Mouse (Mus musculus) limb, embryonic 10.5 days (tissue): ENCODE measurements around the gene Mllt3. TPM values are rescaled to one million over a fixed set of nuclear protein-coding genes. Genes with fewer than 3 reads are reported as not detected.

Experiments used
- DNase-seq: peaks from one replicate; pipeline ENCODE4 v3.0.0-alpha.2; 2017; ENCODE audit warnings: low spot score
- H3K27ac ChIP-seq: fragments of 300-500 bp; sonication (generic); 2 replicates; pipeline ENCODE4 v1.5.1; 2016; ENCODE audit warnings: mild to moderate bottlenecking
- H3K27me3 ChIP-seq: fragments of 300-500 bp; sonication (generic); 2 replicates; pipeline ENCODE4 v1.6.1; 2016; ENCODE audit warnings: low read depth, mild to moderate bottlenecking; ENCODE audit not compliant: poor library complexity, severe bottlenecking
- H3K36me3 ChIP-seq: fragments of 300-500 bp; sonication (generic); 2 replicates; pipeline ENCODE4 v1.6.1; 2016; ENCODE audit warnings: mild to moderate bottlenecking, moderate library complexity
- H3K4me1 ChIP-seq: fragments of 300-500 bp; sonication (generic); 2 replicates; pipeline ENCODE4 v1.6.1; 2016
- H3K4me3 ChIP-seq: fragments of 300-500 bp; sonication (generic); 2 replicates; pipeline ENCODE4 v1.5.1; 2016; ENCODE audit warnings: mild to moderate bottlenecking, moderate library complexity
- H3K9me3 ChIP-seq: fragments of 300-500 bp; sonication (generic); replicated peaks from 2 replicates; pipeline ENCODE4 v1.6.1; 2016; ENCODE audit warnings: mild to moderate bottlenecking
- WGBS: fragments of 180-500 bp; shearing (Covaris S2); methylation state at CpG from one replicate; pipeline ENCODE4 v1.1.7; 2016; 5-methylcytosine and 5-hydroxymethylcytosine counted together
- polyA plus RNA-seq: library from polyadenylated mRNA; unstranded; fragments of >200 nt; fragmentation: Nextera tagmentation; extraction: Ambion mirVana; gene quantifications from 2 replicates; pipeline ENCODE4 v1.2.1, GENCODE M21; 2016

Gene Mllt3
- polyA plus RNA-seq, 1 experiment from 2014 or later, result 49.7 TPM

- 0 out of 2 replicates have a peak, but pooled peaks cover 3% of the 10 kb centered on the region for H3K36me3 ChIP-seq
- H3K27ac ChIP-seq, result no peak overlapping the region
- no peaks in the 10 kb centered on the region for H3K27me3 ChIP-seq
- no peak overlapping the region for H3K4me3 ChIP-seq
- 100% methylated on average over 1 of the region's 1 CpGs for WGBS
- H3K4me1 ChIP-seq, result no peaks in the 10 kb centered on the region
- no peaks in the 10 kb centered on the region for H3K9me3 ChIP-seq
- no peak for DNase-seq
Observed at GRCm38 (mm10) chr4:87881995-87882394, 151.2 kb downstream of the Mllt3 start.

GRCm38 (mm10) chr4:87881583-87881982 lies 151.6 kb downstream of the Mllt3 start:
- H3K4me3 ChIP-seq, result no peak overlapping the region
- 89% methylated on average over 2 of the region's 2 CpGs for WGBS
- no peak for DNase-seq
- H3K27me3 ChIP-seq, result no peaks in the 10 kb centered on the region
- H3K27ac ChIP-seq, result no peak overlapping the region
- H3K9me3 ChIP-seq, result no peaks in the 10 kb centered on the region
- H3K36me3 ChIP-seq, result 0 out of 2 replicates have a peak, but pooled peaks cover 3% of the 10 kb centered on the region
- H3K4me1 ChIP-seq, result no peaks in the 10 kb centered on the region

- H3K27me3 ChIP-seq, result no peaks in the 10 kb centered on the region
- no peaks in the 10 kb centered on the region for H3K4me1 ChIP-seq
- H3K27ac ChIP-seq, result no peak overlapping the region
- 0 out of 2 replicates have a peak, but pooled peaks cover 3% of the 10 kb centered on the region for H3K36me3 ChIP-seq
- H3K4me3 ChIP-seq, result no peak overlapping the region
- DNase-seq, result no peak
- 97% methylated on average over 2 of the region's 2 CpGs for WGBS
- no peaks in the 10 kb centered on the region for H3K9me3 ChIP-seq
Observed at GRCm38 (mm10) chr4:87880297-87880696, 152.9 kb downstream of the Mllt3 start.

GRCm38 (mm10) chr4:87878701-87879100 lies 154.5 kb downstream of the Mllt3 start:
- H3K9me3 ChIP-seq, result no peaks in the 10 kb centered on the region
- WGBS, result 89% methylated on average over 6 of the region's 6 CpGs
- H3K27me3 ChIP-seq, result no peaks in the 10 kb centered on the region
- H3K4me3 ChIP-seq, result no peak overlapping the region
- H3K36me3 ChIP-seq, result peaks cover 5% of the 10 kb centered on the region; the same call in 1 of the 2 replicates
- no peak overlapping the region for H3K27ac ChIP-seq
- no peak for DNase-seq
- no peaks in the 10 kb centered on the region for H3K4me1 ChIP-seq

- Histone ChIP-seq H3K27ac (no peak overlapping the region), H3K4me1 (peaks cover 20% of the 10 kb centered on the region), H3K4me3 (no peak overlapping the region), H3K27me3 (no peaks in the 10 kb centered on the region), H3K36me3 (peaks cover 22% of the 10 kb centered on the region), H3K9me3 (no peaks in the 10 kb centered on the region)
- 13% methylated on average over 2 of the region's 2 CpGs for WGBS
- no peak for DNase-seq
Observed at GRCm38 (mm10) chr4:87870563-87870962, 162.6 kb downstream of the Mllt3 start.

- 88% methylated on average over 3 of the region's 3 CpGs for WGBS
- H3K4me3 ChIP-seq, result no peak overlapping the region
- H3K27me3 ChIP-seq, result no peaks in the 10 kb centered on the region
- no peak overlapping the region for H3K27ac ChIP-seq
- peaks cover 8% of the 10 kb centered on the region; the same call in 1 of the 2 replicates for H3K36me3 ChIP-seq
- no peak for DNase-seq
- H3K4me1 ChIP-seq, result peaks cover 38% of the 10 kb centered on the region
- H3K9me3 ChIP-seq, result no peaks in the 10 kb centered on the region
Observed at GRCm38 (mm10) chr4:87866564-87866963, 166.6 kb downstream of the Mllt3 start.

GRCm38 (mm10) chr4:87865848-87866247 lies 167.3 kb downstream of the Mllt3 start:
- Histone ChIP-seq H3K9me3 (no peaks in the 10 kb centered on the region), H3K27me3 (no peaks in the 10 kb centered on the region), H3K36me3 (0 out of 2 replicates have a peak, but pooled peaks cover 5% of the 10 kb centered on the region), H3K27ac (no peak overlapping the region), H3K4me3 (no peak overlapping the region), H3K4me1 (peaks cover 42% of the 10 kb centered on the region)
- DNase-seq, result no peak
- 15% methylated on average over 3 of the region's 3 CpGs for WGBS

GRCm38 (mm10) chr4:87865041-87865440 lies 168.1 kb downstream of the Mllt3 start:
- Histone ChIP-seq H3K9me3 (no peaks in the 10 kb centered on the region), H3K27ac (peak overlapping the region; percentile 25; the same call in 1 of the 2 replicates), H3K36me3 (0 out of 2 replicates have a peak, but pooled peaks cover 5% of the 10 kb centered on the region), H3K4me1 (peaks cover 42% of the 10 kb centered on the region), H3K4me3 (no peak overlapping the region), H3K27me3 (no peaks in the 10 kb centered on the region)
- 24% methylated on average over 3 of the region's 3 CpGs for WGBS
- DNase-seq, result no peak

- no peak for DNase-seq
- WGBS, result 92% methylated on average over 5 of the region's 5 CpGs
- Histone ChIP-seq H3K4me1 (peaks cover 42% of the 10 kb centered on the region), H3K27me3 (no peaks in the 10 kb centered on the region), H3K36me3 (0 out of 2 replicates have a peak, but pooled peaks cover 5% of the 10 kb centered on the region), H3K9me3 (no peaks in the 10 kb centered on the region), H3K27ac (no peak overlapping the region), H3K4me3 (no peak overlapping the region)
Observed at GRCm38 (mm10) chr4:87863212-87863611, 170.0 kb downstream of the Mllt3 start.

GRCm38 (mm10) chr4:87860723-87861122 lies 172.4 kb downstream of the Mllt3 start:
- no peak overlapping the region for H3K4me3 ChIP-seq
- DNase-seq, result no peak
- H3K27me3 ChIP-seq, result no peaks in the 10 kb centered on the region
- H3K4me1 ChIP-seq, result peaks cover 28% of the 10 kb centered on the region
- WGBS, result 67% methylated on average over 5 of the region's 5 CpGs
- H3K9me3 ChIP-seq, result no peaks in the 10 kb centered on the region
- 0 out of 2 replicates have a peak, but pooled peaks cover 5% of the 10 kb centered on the region for H3K36me3 ChIP-seq
- no peak overlapping the region for H3K27ac ChIP-seq

GRCm38 (mm10) chr4:87859148-87859547 lies 174.0 kb downstream of the Mllt3 start:
- peaks cover 13% of the 10 kb centered on the region for H3K4me1 ChIP-seq
- 0 out of 2 replicates have a peak, but pooled peaks cover 5% of the 10 kb centered on the region for H3K36me3 ChIP-seq
- no peak for DNase-seq
- WGBS, result 87% methylated on average over 4 of the region's 4 CpGs
- H3K9me3 ChIP-seq, result no peaks in the 10 kb centered on the region
- no peak overlapping the region for H3K27ac ChIP-seq
- no peaks in the 10 kb centered on the region for H3K27me3 ChIP-seq
- H3K4me3 ChIP-seq, result no peak overlapping the region

GRCm38 (mm10) chr4:87857982-87858381 lies 175.2 kb downstream of the Mllt3 start:
- Histone ChIP-seq H3K4me1 (peaks cover 13% of the 10 kb centered on the region), H3K27ac (no peak overlapping the region), H3K27me3 (no peaks in the 10 kb centered on the region), H3K4me3 (no peak overlapping the region), H3K36me3 (0 out of 2 replicates have a peak, but pooled peaks cover 5% of the 10 kb centered on the region), H3K9me3 (no peaks in the 10 kb centered on the region)
- 98% methylated on average over 1 of the region's 1 CpGs for WGBS
- DNase-seq, result no peak

- no peak for DNase-seq
- 94% methylated on average over 2 of the region's 2 CpGs for WGBS
- Histone ChIP-seq H3K27ac (no peak overlapping the region), H3K4me3 (no peak overlapping the region), H3K9me3 (no peaks in the 10 kb centered on the region), H3K36me3 (no peaks in the 10 kb centered on the region), H3K27me3 (no peaks in the 10 kb centered on the region), H3K4me1 (no peaks in the 10 kb centered on the region)
Observed at GRCm38 (mm10) chr4:87852461-87852860, 180.7 kb downstream of the Mllt3 start.

- H3K27me3 ChIP-seq, result no peaks in the 10 kb centered on the region
- H3K4me3 ChIP-seq, result no peak overlapping the region
- 91% methylated on average over 5 of the region's 5 CpGs for WGBS
- no peaks in the 10 kb centered on the region for H3K36me3 ChIP-seq
- DNase-seq, result no peak
- no peaks in the 10 kb centered on the region for H3K4me1 ChIP-seq
- H3K27ac ChIP-seq, result no peak overlapping the region
- H3K9me3 ChIP-seq, result no peaks in the 10 kb centered on the region
Observed at GRCm38 (mm10) chr4:87850051-87850450, 183.1 kb downstream of the Mllt3 start.
